Mouse (Mus musculus) cerebellum, adult 11-12 months (tissue): ENCODE measurements around the gene Kcna7.

Experiments used
- DNase-seq: peaks from one replicate; pipeline ENCODE4 v3.0.0; 2022

Kcna7 gene

GRCm38 (mm10) chr7:45426556-45426955 is 21.1 kb downstream of the Kcna7 start:
- no peak for DNase-seq

GRCm38 (mm10) chr7:45433835-45434202 is 28.4 kb downstream of the Kcna7 start:
- no peak for DNase-seq

- DNase-seq = peak; percentile 100
Observed at GRCm38 (mm10) chr7:45434203-45435015, 29.0 kb downstream of the Kcna7 start, which contains the start of gene Gys1. Gys1 (plus strand) TSS chr7:45434844.

- DNase-seq = no peak
Observed at GRCm38 (mm10) chr7:45435038-45435437, 29.6 kb downstream of the Kcna7 start.

- peak; percentile 51 for DNase-seq
Observed at GRCm38 (mm10) chr7:45436444-45436843, 31.0 kb downstream of the Kcna7 start.

- DNase-seq = no peak
Observed at GRCm38 (mm10) chr7:45437046-45437445, 31.6 kb downstream of the Kcna7 start.

- DNase-seq = peak; percentile 56
Observed at GRCm38 (mm10) chr7:45437521-45438276, 32.2 kb downstream of the Kcna7 start, which contains the start of gene Ruvbl2. Ruvbl2 (minus strand) TSS chr7:45438096.

- DNase-seq = no peak
Observed at GRCm38 (mm10) chr7:45443526-45444420, 38.3 kb downstream of the Kcna7 start.

- DNase-seq = no peak
Observed at GRCm38 (mm10) chr7:45446589-45446988, 41.1 kb downstream of the Kcna7 start.

GRCm38 (mm10) chr7:45447325-45447990 is 42.0 kb downstream of the Kcna7 start:
- DNase-seq = no peak

GRCm38 (mm10) chr7:45449974-45450373 is 44.5 kb downstream of the Kcna7 start:
- DNase-seq = no peak

GRCm38 (mm10) chr7:45451344-45451982 is 46.0 kb downstream of the Kcna7 start:
- DNase-seq = peak; percentile 80

GRCm38 (mm10) chr7:45454971-45455370 is 49.5 kb downstream of the Kcna7 start:
- DNase-seq = peak; percentile 46

- no peak for DNase-seq
Observed at GRCm38 (mm10) chr7:45455932-45456696, 50.7 kb downstream of the Kcna7 start.

GRCm38 (mm10) chr7:45456721-45457203 is 51.3 kb downstream of the Kcna7 start:
- DNase-seq = no peak

- DNase-seq = no peak
Observed at GRCm38 (mm10) chr7:45457204-45458060, 52.0 kb downstream of the Kcna7 start.

- peak; percentile 80 for DNase-seq
Observed at GRCm38 (mm10) chr7:45458748-45459563, 53.5 kb downstream of the Kcna7 start.
